Mouse (Mus musculus): ENCODE measurements at regions not wholly inside any gene's neighbourhood (a gene's known extent, or its start where the extent isn't known, plus 50 kb on each side); places are given as distances from the start of the nearest gene placed in this dataset.
A peak's percentile ranks its signal among the peaks of the same experiment; 100 is the strongest.

- DNase-seq (ENCODE audit: low spot score in 2 of 2): no peak
- intact Hi-C loops (cut with DNase I): loop anchor here (5.0 to 10.0 kb wide), 5 partner anchors 124 to 684 kb away; partner anchors contain the start of gene Tnr
Observed at GRCm38 (mm10) chr1:159398643-159399042, 124.9 kb upstream of the Tnr start.

- DNase-seq (ENCODE audit: low spot score in 2 of 2): no peak
- intact Hi-C loops (cut with DNase I): no loop called here
Observed at GRCm38 (mm10) chr1:159406317-159406716, 117.3 kb upstream of the Tnr start.

- intact Hi-C loops (cut with DNase I): no loop called here
- DNase-seq (ENCODE audit: low spot score in 2 of 2): no peak
Observed at GRCm38 (mm10) chr1:159406781-159407180, 116.8 kb upstream of the Tnr start.

- peak; percentile 41 to 67 for DNase-seq (ENCODE audit: low spot score in 2 of 2)
- intact Hi-C loops (cut with DNase I): no loop called here
Observed at GRCm38 (mm10) chr1:159413374-159413773, 110.2 kb upstream of the Tnr start.

- intact Hi-C loops (cut with DNase I): no loop called here
- no peak for DNase-seq (ENCODE audit: low spot score in 2 of 2)
Observed at GRCm38 (mm10) chr1:159415656-159416055, 107.9 kb upstream of the Tnr start.

GRCm38 (mm10) chr1:159417176-159417575 is 106.4 kb upstream of the Tnr start:
- intact Hi-C loops (cut with DNase I): no loop called here
- DNase-seq (ENCODE audit: low spot score in 2 of 2): no peak

GRCm38 (mm10) chr1:159419301-159419965 is 104.1 kb upstream of the Tnr start:
- intact Hi-C loops (cut with DNase I): no loop called here
- DNase-seq (ENCODE audit: low spot score in 2 of 2): no peak

- intact Hi-C loops (cut with DNase I): no loop called here
- no peak for DNase-seq (ENCODE audit: low spot score in 2 of 2)
Observed at GRCm38 (mm10) chr1:159420189-159420588, 103.4 kb upstream of the Tnr start.

GRCm38 (mm10) chr1:159423694-159424093 is 99.9 kb upstream of the Tnr start:
- intact Hi-C loops (cut with DNase I): no loop called here
- DNase-seq (ENCODE audit: low spot score in 2 of 2): peak; percentile 47 to 52

GRCm38 (mm10) chr1:159429926-159430325 is 93.6 kb upstream of the Tnr start:
- intact Hi-C loops (cut with DNase I): no loop called here
- DNase-seq (ENCODE audit: low spot score in 2 of 2): no peak

GRCm38 (mm10) chr1:159433521-159433920 is 90.0 kb upstream of the Tnr start:
- intact Hi-C loops (cut with DNase I): no loop called here
- DNase-seq (ENCODE audit: low spot score in 2 of 2): no peak

GRCm38 (mm10) chr1:159440770-159441169 is 82.8 kb upstream of the Tnr start:
- intact Hi-C loops (cut with DNase I): no loop called here
- no peak for DNase-seq (ENCODE audit: low spot score in 2 of 2)

GRCm38 (mm10) chr1:159444093-159444492 is 79.5 kb upstream of the Tnr start:
- intact Hi-C loops (cut with DNase I): no loop called here
- DNase-seq (ENCODE audit: low spot score in 2 of 2): no peak

- DNase-seq (ENCODE audit: low spot score in 2 of 2): no peak
- intact Hi-C loops (cut with DNase I): no loop called here
Observed at GRCm38 (mm10) chr1:159445465-159445864, 78.1 kb upstream of the Tnr start.

GRCm38 (mm10) chr1:159451462-159451861 is 72.1 kb upstream of the Tnr start:
- DNase-seq (ENCODE audit: low spot score in 2 of 2): no peak
- intact Hi-C loops (cut with DNase I): no loop called here

GRCm38 (mm10) chr1:159460876-159461275 is 62.7 kb upstream of the Tnr start:
- intact Hi-C loops (cut with DNase I): no loop called here
- DNase-seq (ENCODE audit: low spot score in 2 of 2): no peak

- DNase-seq (ENCODE audit: low spot score in 2 of 2): no peak
- intact Hi-C loops (cut with DNase I): no loop called here
Observed at GRCm38 (mm10) chr1:159470941-159471340, 52.6 kb upstream of the Tnr start.
